Mouse (Mus musculus) lung, adult 2 months (tissue): Measurements from ENCODE around the gene Uevld. TPM values are rescaled to one million over a fixed set of nuclear protein-coding genes. Genes with fewer than 3 reads are reported as not detected.
A peak's percentile ranks its signal among the peaks of the same experiment; 100 is the strongest.

Experiments used
- DNase-seq: peaks from one replicate; pipeline ENCODE4 v3.0.0; 2022
- H3K4me1 ChIP-seq: fragments of 200-500 bp; 2 replicates; pipeline ENCODE4 v1.6.1; 2011; ENCODE audit warnings: low read length; ENCODE audit not compliant: control insufficient read depth, insufficient read depth
- H3K4me3 ChIP-seq: fragments of 200-500 bp; replicated peaks from 2 replicates; pipeline ENCODE3; 2011; ENCODE audit warnings: low read depth, mild to moderate bottlenecking, control low read depth, low read length; ENCODE audit errors: extremely low read depth
- CTCF ChIP-seq: fragments of 200-500 bp; IDR thresholded peaks from 2 replicates; pipeline ENCODE4 v1.5.1; 2011; ENCODE audit warnings: mild to moderate bottlenecking, low read length, control low read depth; ENCODE audit not compliant: insufficient read depth
- POLR2A ChIP-seq: fragments of 200-500 bp; IDR thresholded peaks from 2 replicates; pipeline ENCODE4 v1.6.1; 2011; ENCODE audit warnings: low read depth, mild to moderate bottlenecking, control low read depth, low read length, borderline replicate concordance; ENCODE audit errors: extremely low read depth
- WGBS: fragments of 180-500 bp; shearing (Covaris S2); methylation state at CpG from one replicate; pipeline ENCODE4 v1.1.7; 2018; 5-methylcytosine and 5-hydroxymethylcytosine counted together
- polyA plus RNA-seq: library from polyadenylated mRNA; depleted of rRNA; stranded (reverse); fragments of >200 nt; gene quantifications from 2 replicates; pipeline ENCODE4 v1.2.3, GENCODE M21; 2012

Gene Uevld
- polyA plus RNA-seq, 1 experiment: 3.9 TPM

- WGBS: 97% methylated on average over 4 of the region's 4 CpGs
- DNase-seq: no peak
- TF ChIP-seq POLR2A: no peak
Observed at GRCm38 (mm10) chr7:46974648-46975047, 16.3 kb upstream of the Uevld start.

GRCm38 (mm10) chr7:46969898-46970297 is 11.6 kb upstream of the Uevld start:
- WGBS: 86% methylated on average over 4 of the region's 4 CpGs
- no peak for DNase-seq
- no peak overlapping the region for H3K4me3 ChIP-seq
- H3K4me1 ChIP-seq: no peaks in the 10 kb centered on the region
- TF ChIP-seq CTCF: no peak
- TF ChIP-seq POLR2A: no peak

More at GRCm38 (mm10) chr7:46974648-46975047, 16.3 kb upstream of the Uevld start:
- H3K4me1 ChIP-seq: no peaks in the 10 kb centered on the region
- no peak overlapping the region for H3K4me3 ChIP-seq

- DNase-seq: no peak
- TF ChIP-seq CTCF: no peak
- no peak for TF ChIP-seq POLR2A
- 66% methylated on average over 7 of the region's 7 CpGs for WGBS
- no peak overlapping the region for H3K4me3 ChIP-seq
- 0 out of 2 replicates have a peak, but pooled peaks cover 3% of the 10 kb centered on the region for H3K4me1 ChIP-seq
Observed at GRCm38 (mm10) chr7:46964070-46964469, 5.7 kb upstream of the Uevld start.

GRCm38 (mm10) chr7:46962806-46963618 is 4.7 kb upstream of the Uevld start:
- no peak overlapping the region for H3K4me3 ChIP-seq
- peak; percentile 46 for DNase-seq
- WGBS: 2% methylated on average over 9 of the region's 9 CpGs
- 0 out of 2 replicates have a peak, but pooled peaks cover 3% of the 10 kb centered on the region for H3K4me1 ChIP-seq
- peak; percentile 38 for TF ChIP-seq CTCF
- no peak for TF ChIP-seq POLR2A

GRCm38 (mm10) chr7:46962132-46962531 is 3.8 kb upstream of the Uevld start:
- TF ChIP-seq CTCF (no peak), POLR2A (no peak)
- DNase-seq: no peak
- H3K4me1 ChIP-seq: 0 out of 2 replicates have a peak, but pooled peaks cover 3% of the 10 kb centered on the region
- H3K4me3 ChIP-seq: no peak overlapping the region

- H3K4me3 ChIP-seq: no peak overlapping the region
- 0 out of 2 replicates have a peak, but pooled peaks cover 3% of the 10 kb centered on the region for H3K4me1 ChIP-seq
- no peak for TF ChIP-seq POLR2A
- no peak for TF ChIP-seq CTCF
- no peak for DNase-seq
- 35% methylated on average over 3 of the region's 3 CpGs for WGBS
Observed at GRCm38 (mm10) chr7:46960991-46961390, 2.7 kb upstream of the Uevld start.

- H3K4me1 ChIP-seq: 0 out of 2 replicates have a peak, but pooled peaks cover 3% of the 10 kb centered on the region
- TF ChIP-seq CTCF (no peak), POLR2A (no peak)
- 10% methylated on average over 9 of the region's 9 CpGs for WGBS
- no peak overlapping the region for H3K4me3 ChIP-seq
- DNase-seq: no peak
Observed at GRCm38 (mm10) chr7:46958853-46959252, 526 bp upstream of the Uevld start.

- no peak overlapping the region for H3K4me3 ChIP-seq
- H3K4me1 ChIP-seq: no peaks in the 10 kb centered on the region
- TF ChIP-seq CTCF (peak; percentile 35; the same call in 1 of the 2 replicates), POLR2A (no peak)
- no peak for DNase-seq
- 33% methylated on average over 4 of the region's 4 CpGs for WGBS
Observed at GRCm38 (mm10) chr7:46935847-46936246, 22.5 kb downstream of the Uevld start.

GRCm38 (mm10) chr7:46934788-46935187 is 23.5 kb downstream of the Uevld start:
- TF ChIP-seq POLR2A (no peak), CTCF (no peak)
- Histone ChIP-seq H3K4me3 (no peak overlapping the region), H3K4me1 (no peaks in the 10 kb centered on the region)
- WGBS: 56% methylated on average over 8 of the region's 8 CpGs
- no peak for DNase-seq

- no peak for DNase-seq
- Histone ChIP-seq H3K4me3 (no peak overlapping the region), H3K4me1 (no peaks in the 10 kb centered on the region)
- 92% methylated on average over 3 of the region's 3 CpGs for WGBS
- TF ChIP-seq CTCF (no peak), POLR2A (no peak)
Observed at GRCm38 (mm10) chr7:46931370-46931769, 27.0 kb downstream of the Uevld start.
